Mouse (Mus musculus): ENCODE results near the gene Gm11127. TPM values are rescaled to one million over a fixed set of nuclear protein-coding genes. Genes with fewer than 3 reads are reported as not detected.
"Not testable (repeated sequence)": the region's sequence is repeated elsewhere in the genome, so short reads cannot be mapped to it uniquely, and the experiment has no call there.

Gm11127 gene
- polyA plus RNA-seq, 1 experiment from 2014 or later, result not detected

- H3K4me1 ChIP-seq (ENCODE audit: control insufficient read depth in 2 of 2, insufficient read depth in 2 of 2, low read length in 2 of 2); H3K9ac ChIP-seq (ENCODE audit: low read length); H3K9me3 ChIP-seq (ENCODE audit: control insufficient read depth, low read length); H3K36me3 ChIP-seq (ENCODE audit: control insufficient read depth, insufficient read depth, low read length); H3K27ac ChIP-seq (replicated peaks in 1 of 2; ENCODE audit: control insufficient read depth in 1 of 2, insufficient read depth in 1 of 2, low read depth in 2 of 2, low read length in 2 of 2); H3K27me3 ChIP-seq (ENCODE audit: control insufficient read depth, insufficient read depth, low read length): not testable (repeated sequence)
- H3K4me2 ChIP-seq (ENCODE audit: low read length), result peak overlapping the region; percentile 90
- H3K4me3 ChIP-seq (ENCODE audit: control insufficient read depth in 1 of 2, insufficient read depth in 1 of 2, low read depth in 1 of 2, low read length in 2 of 2), result peak overlapping the region in 1 of 2 experiments; percentile 49; a peak in 2 of 4 replicates
- 47% methylated on average over 8 of the region's 8 CpGs for WGBS
- ATAC-seq (ENCODE audit: insufficient number of reproducible peaks, insufficient read depth, low FRiP score, low read depth), result 0 out of 2 replicates have a peak, but pooled peaks have one; percentile 20
Observed at GRCm38 (mm10) chr17:36030703-36031582, 27.2 kb downstream of the Gm11127 start.

- not testable (repeated sequence) for H3K9me3 ChIP-seq (ENCODE audit: control insufficient read depth, low read length); H3K9ac ChIP-seq (ENCODE audit: low read length); H3K4me2 ChIP-seq (ENCODE audit: low read length); H3K4me1 ChIP-seq (ENCODE audit: control insufficient read depth in 2 of 2, insufficient read depth in 2 of 2, low read length in 2 of 2); H3K4me3 ChIP-seq (ENCODE audit: control insufficient read depth in 1 of 2, insufficient read depth in 1 of 2, low read depth in 1 of 2, low read length in 2 of 2); H3K27ac ChIP-seq (replicated peaks in 1 of 2; ENCODE audit: control insufficient read depth in 1 of 2, insufficient read depth in 1 of 2, low read depth in 2 of 2, low read length in 2 of 2); ATAC-seq (ENCODE audit: insufficient number of reproducible peaks, insufficient read depth, low FRiP score, low read depth); H3K36me3 ChIP-seq (ENCODE audit: control insufficient read depth, insufficient read depth, low read length); H3K27me3 ChIP-seq (ENCODE audit: control insufficient read depth, insufficient read depth, low read length)
- 54% methylated on average over 2 of the region's 4 CpGs for WGBS
Observed at GRCm38 (mm10) chr17:36030046-36030702, 28.0 kb downstream of the Gm11127 start.

GRCm38 (mm10) chr17:36028879-36029619, 29.1 kb downstream of the Gm11127 start:
- Histone ChIP-seq H3K4me3 (ENCODE audit: control insufficient read depth in 1 of 2, insufficient read depth in 1 of 2, low read depth in 1 of 2, low read length in 2 of 2) (no peak overlapping the region), H3K36me3 (ENCODE audit: control insufficient read depth, insufficient read depth, low read length) (no peaks in the 10 kb centered on the region), H3K4me2 (ENCODE audit: low read length) (no peak overlapping the region), H3K27ac (replicated peaks in 1 of 2; ENCODE audit: control insufficient read depth in 1 of 2, insufficient read depth in 1 of 2, low read depth in 2 of 2, low read length in 2 of 2) (no peak overlapping the region), H3K9me3 (ENCODE audit: control insufficient read depth, low read length) (no peaks in the 10 kb centered on the region), H3K9ac (ENCODE audit: low read length) (no peak overlapping the region), H3K27me3 (ENCODE audit: control insufficient read depth, insufficient read depth, low read length) (no peaks in the 10 kb centered on the region; the same call in 1 of the 2 replicates), H3K4me1 (ENCODE audit: control insufficient read depth in 2 of 2, insufficient read depth in 2 of 2, low read length in 2 of 2) (peaks cover 0 to 1% of the 10 kb centered on the region in 2 experiments; a peak in 2 of 4 replicates)
- ATAC-seq (ENCODE audit: insufficient number of reproducible peaks, insufficient read depth, low FRiP score, low read depth), result no peak
- WGBS, result 88% methylated on average over 7 of the region's 7 CpGs

GRCm38 (mm10) chr17:36027663-36028062, 30.5 kb downstream of the Gm11127 start:
- Histone ChIP-seq H3K4me3 (ENCODE audit: control insufficient read depth in 1 of 2, insufficient read depth in 1 of 2, low read depth in 1 of 2, low read length in 2 of 2) (no peak overlapping the region), H3K9me3 (ENCODE audit: control insufficient read depth, low read length) (no peaks in the 10 kb centered on the region), H3K27me3 (ENCODE audit: control insufficient read depth, insufficient read depth, low read length) (no peaks in the 10 kb centered on the region; the same call in 1 of the 2 replicates), H3K27ac (replicated peaks in 1 of 2; ENCODE audit: control insufficient read depth in 1 of 2, insufficient read depth in 1 of 2, low read depth in 2 of 2, low read length in 2 of 2) (no peak overlapping the region), H3K9ac (ENCODE audit: low read length) (no peak overlapping the region), H3K4me2 (ENCODE audit: low read length) (no peak overlapping the region), H3K36me3 (ENCODE audit: control insufficient read depth, insufficient read depth, low read length) (no peaks in the 10 kb centered on the region), H3K4me1 (ENCODE audit: control insufficient read depth in 2 of 2, insufficient read depth in 2 of 2, low read length in 2 of 2) (peaks cover 0 to 6% of the 10 kb centered on the region in 2 experiments; a peak in 2 of 4 replicates)
- no peak for ATAC-seq (ENCODE audit: insufficient number of reproducible peaks, insufficient read depth, low FRiP score, low read depth)
- 91% methylated on average over 4 of the region's 4 CpGs for WGBS

- WGBS, result 53% methylated on average over 4 of the region's 4 CpGs
- Histone ChIP-seq H3K4me2 (ENCODE audit: low read length) (no peak overlapping the region), H3K4me1 (ENCODE audit: control insufficient read depth in 2 of 2, insufficient read depth in 2 of 2, low read length in 2 of 2) (peaks cover 0 to 6% of the 10 kb centered on the region in 2 experiments; a peak in 2 of 4 replicates), H3K27ac (replicated peaks in 1 of 2; ENCODE audit: control insufficient read depth in 1 of 2, insufficient read depth in 1 of 2, low read depth in 2 of 2, low read length in 2 of 2) (no peak overlapping the region), H3K9me3 (ENCODE audit: control insufficient read depth, low read length) (no peaks in the 10 kb centered on the region), H3K4me3 (ENCODE audit: control insufficient read depth in 1 of 2, insufficient read depth in 1 of 2, low read depth in 1 of 2, low read length in 2 of 2) (no peak overlapping the region), H3K9ac (ENCODE audit: low read length) (no peak overlapping the region), H3K27me3 (ENCODE audit: control insufficient read depth, insufficient read depth, low read length) (no peaks in the 10 kb centered on the region), H3K36me3 (ENCODE audit: control insufficient read depth, insufficient read depth, low read length) (no peaks in the 10 kb centered on the region)
- ATAC-seq (ENCODE audit: insufficient number of reproducible peaks, insufficient read depth, low FRiP score, low read depth), result no peak
Observed at GRCm38 (mm10) chr17:36025901-36026300, 32.3 kb downstream of the Gm11127 start.

GRCm38 (mm10) chr17:36025197-36025596, 33.0 kb downstream of the Gm11127 start:
- H3K9ac ChIP-seq (ENCODE audit: low read length), result no peak overlapping the region
- no peaks in the 10 kb centered on the region for H3K27me3 ChIP-seq (ENCODE audit: control insufficient read depth, insufficient read depth, low read length)
- no peak overlapping the region for H3K27ac ChIP-seq (replicated peaks in 1 of 2; ENCODE audit: control insufficient read depth in 1 of 2, insufficient read depth in 1 of 2, low read depth in 2 of 2, low read length in 2 of 2)
- 41% methylated on average over 5 of the region's 5 CpGs for WGBS
- no peak overlapping the region for H3K4me2 ChIP-seq (ENCODE audit: low read length)
- no peaks in the 10 kb centered on the region for H3K36me3 ChIP-seq (ENCODE audit: control insufficient read depth, insufficient read depth, low read length)
- peaks cover 0 to 6% of the 10 kb centered on the region in 2 experiments; a peak in 2 of 4 replicates for H3K4me1 ChIP-seq (ENCODE audit: control insufficient read depth in 2 of 2, insufficient read depth in 2 of 2, low read length in 2 of 2)
- ATAC-seq (ENCODE audit: insufficient number of reproducible peaks, insufficient read depth, low FRiP score, low read depth), result no peak
- H3K4me3 ChIP-seq (ENCODE audit: control insufficient read depth in 1 of 2, insufficient read depth in 1 of 2, low read depth in 1 of 2, low read length in 2 of 2), result no peak overlapping the region
- no peaks in the 10 kb centered on the region; the same call in 1 of the 2 replicates for H3K9me3 ChIP-seq (ENCODE audit: control insufficient read depth, low read length)

Data from heart, embryonic 14.5 days (tissue).